ENCODE assay signal across 10 mouse cellular contexts in the genomic region with DNA sequence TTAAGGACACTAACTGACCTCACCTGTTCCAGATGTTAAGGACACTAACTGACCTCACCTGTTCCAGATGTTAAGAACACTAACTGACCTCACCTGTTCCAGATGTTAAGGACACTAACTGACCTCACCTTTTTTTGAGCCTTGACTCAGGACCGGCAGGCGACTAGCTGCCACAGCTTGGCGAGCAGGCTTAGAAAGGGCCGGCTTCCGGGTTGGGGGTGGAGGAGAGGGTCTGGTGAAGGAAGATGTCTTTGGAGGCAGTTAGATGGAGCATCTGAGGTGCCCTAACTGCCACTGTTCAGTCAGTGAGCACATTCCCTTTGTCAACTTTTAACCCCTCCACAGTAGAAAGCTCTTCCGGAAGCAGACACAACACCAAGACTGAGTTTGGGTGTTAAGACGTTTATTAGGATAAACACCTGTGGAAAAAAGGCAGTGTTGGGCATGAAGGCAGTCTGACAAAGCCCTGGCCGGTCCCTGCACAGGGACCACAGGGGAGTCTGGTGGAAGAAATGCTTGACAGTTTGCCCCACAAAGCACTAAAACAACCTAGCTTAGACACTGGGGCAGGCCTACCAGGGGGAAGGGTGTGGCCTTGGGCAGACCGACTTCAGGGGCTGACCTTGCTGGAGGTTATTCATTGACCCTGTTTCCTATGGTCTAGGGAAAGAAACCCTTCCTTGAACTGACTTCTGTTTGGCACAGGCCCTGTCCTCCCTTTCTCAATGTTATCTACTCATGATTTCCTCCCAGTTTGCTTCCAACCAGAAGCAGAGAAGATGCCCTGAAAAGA. TPM values are rescaled to one million over a fixed set of nuclear protein-coding genes. Genes with fewer than 3 reads are reported as not detected.
DNase-seq lines count a peak whose midpoint lies in the region; ATAC-seq and TF ChIP-seq lines count a peak whose summit lies in the region.
"Had no signal": no experiment of that assay in that cellular context is flagged by ENCODE, and none has a peak within 500 bp of the region (broad histone marks: within the 10 kb centered on the region; RNA-seq: fewer than 3 reads in every experiment).

No protein-coding gene starts in this region.

- TF ChIP-seq CTCF in intestine, postnatal 0 days (IDR thresholded peaks at IDR 0.05; ENCODE audit: low read depth) = no peak

- no peak overlapping the region for H3K9ac ChIP-seq in intestine, embryonic 14.5 days (ENCODE audit: low read length)
- H3K9ac ChIP-seq in intestine, postnatal 0 days (ENCODE audit: low read depth, low read length) = no peak overlapping the region
- H3K9ac ChIP-seq in forebrain, embryonic 16.5 days (replicated peaks; ENCODE audit: low read depth, low read length) = no peak overlapping the region
- H3K9ac ChIP-seq in midbrain, embryonic 15.5 days = no peak overlapping the region

- 41% methylated on average over 9 of the region's 9 CpGs for WGBS in intestine, embryonic 14.5 days
- WGBS in intestine, postnatal 0 days = 58% methylated on average over 9 of the region's 9 CpGs
- 50% methylated on average over 9 of the region's 9 CpGs for WGBS in embryonic facial prominence, embryonic 10.5 days
- WGBS in forebrain, embryonic 16.5 days = 45% methylated on average over 9 of the region's 9 CpGs
- WGBS in midbrain, embryonic 15.5 days = 47% methylated on average over 9 of the region's 9 CpGs

- ATAC-seq in intestine, embryonic 14.5 days (replicated peaks; ENCODE audit: low FRiP score, low TSS enrichment, low read depth) = no peak
- ATAC-seq in intestine, postnatal 0 days = no peak
- no peak for ATAC-seq in forebrain, embryonic 16.5 days
- no peak for ATAC-seq in midbrain, embryonic 15.5 days (replicated peaks)

- peaks cover 17% of the 10 kb centered on the region; the same call in 1 of the 2 replicates for H3K36me3 ChIP-seq in intestine, embryonic 14.5 days (ENCODE audit: control insufficient read depth, insufficient read depth, low read length)
- H3K36me3 ChIP-seq in intestine, postnatal 0 days (ENCODE audit: control insufficient read depth, insufficient read depth) = no peaks in the 10 kb centered on the region
- peaks cover 19% of the 10 kb centered on the region for H3K36me3 ChIP-seq in embryonic facial prominence, embryonic 10.5 days (replicated peaks)
- no peaks in the 10 kb centered on the region for H3K36me3 ChIP-seq in forebrain, embryonic 16.5 days (ENCODE audit: control insufficient read depth, insufficient read depth)
- H3K36me3 ChIP-seq in midbrain, embryonic 15.5 days (replicated peaks) = no peaks in the 10 kb centered on the region

- no peaks in the 10 kb centered on the region for H3K9me3 ChIP-seq in intestine, embryonic 14.5 days (ENCODE audit: control insufficient read depth, low read length)
- no peaks in the 10 kb centered on the region for H3K9me3 ChIP-seq in intestine, postnatal 0 days (ENCODE audit: control insufficient read depth)
- no peaks in the 10 kb centered on the region for H3K9me3 ChIP-seq in embryonic facial prominence, embryonic 10.5 days
- no peaks in the 10 kb centered on the region for H3K9me3 ChIP-seq in forebrain, embryonic 16.5 days (ENCODE audit: control insufficient read depth, low read length)
- no peaks in the 10 kb centered on the region for H3K9me3 ChIP-seq in midbrain, embryonic 15.5 days

- H3K27me3 ChIP-seq in intestine, embryonic 14.5 days (replicated peaks; ENCODE audit: control insufficient read depth, insufficient read depth, low read length) = no peaks in the 10 kb centered on the region
- H3K27me3 ChIP-seq in intestine, postnatal 0 days (replicated peaks; ENCODE audit: control insufficient read depth, insufficient read depth, low read length) = no peaks in the 10 kb centered on the region
- H3K27me3 ChIP-seq in embryonic facial prominence, embryonic 10.5 days (replicated peaks; ENCODE audit: low read depth, poor library complexity, severe bottlenecking) = 0 out of 2 replicates have a peak, but pooled peaks cover 5% of the 10 kb centered on the region
- no peaks in the 10 kb centered on the region for H3K27me3 ChIP-seq in forebrain, embryonic 16.5 days (replicated peaks; ENCODE audit: control insufficient read depth, insufficient read depth, low read length)
- no peaks in the 10 kb centered on the region for H3K27me3 ChIP-seq in midbrain, embryonic 15.5 days (replicated peaks)

- DNase-seq in intestine, embryonic 14.5 days (ENCODE audit: low spot score) = no peak
- no peak for DNase-seq in embryonic facial prominence, embryonic 10.5 days (ENCODE audit: low spot score)
- no peak for DNase-seq in cerebellum, adult 8-10 months
- no peak for DNase-seq in left cerebral cortex, postnatal 25 days (ENCODE audit: low spot score in 2 of 2)
- DNase-seq in gastrocnemius, postnatal 36 days = no peak
- DNase-seq: gastrocnemius, postnatal 10 days had no signal

- intact Hi-C loops in left cerebral cortex, postnatal 25 days (cut with DNase I) = no loop called here
- intact Hi-C loops in gastrocnemius, postnatal 36 days (cut with DNase I) = no loop called here

- H3K4me3 ChIP-seq in intestine, embryonic 14.5 days (ENCODE audit: low read depth, low read length) = no peak overlapping the region
- no peak overlapping the region for H3K4me3 ChIP-seq in intestine, postnatal 0 days (ENCODE audit: low read depth, low read length)
- H3K4me3 ChIP-seq in embryonic facial prominence, embryonic 10.5 days = peak overlapping the region; percentile 94
- H3K4me3 ChIP-seq in forebrain, embryonic 16.5 days (replicated peaks; ENCODE audit: low read length) = no peak overlapping the region
- H3K4me3 ChIP-seq in midbrain, embryonic 15.5 days = 0 out of 2 replicates have a peak overlapping the region, but pooled peaks have one; percentile 89

- peak overlapping the region; percentile 18; the same call in 1 of the 2 replicates for H3K4me2 ChIP-seq in intestine, embryonic 14.5 days (ENCODE audit: low read length)
- H3K4me2 ChIP-seq in intestine, postnatal 0 days (replicated peaks; ENCODE audit: low read depth) = no peak overlapping the region
- peak overlapping the region; percentile 83 for H3K4me2 ChIP-seq in forebrain, embryonic 16.5 days (ENCODE audit: low read length)
- H3K4me2 ChIP-seq in midbrain, embryonic 15.5 days = peak overlapping the region; percentile 93

- peaks cover 27% of the 10 kb centered on the region for H3K4me1 ChIP-seq in intestine, embryonic 14.5 days (replicated peaks; ENCODE audit: control insufficient read depth, insufficient read depth, low read length)
- H3K4me1 ChIP-seq in intestine, postnatal 0 days (replicated peaks; ENCODE audit: control insufficient read depth, insufficient read depth, low read length) = no peaks in the 10 kb centered on the region
- peaks cover 39% of the 10 kb centered on the region for H3K4me1 ChIP-seq in embryonic facial prominence, embryonic 10.5 days
- H3K4me1 ChIP-seq in forebrain, embryonic 16.5 days (replicated peaks; ENCODE audit: control insufficient read depth, insufficient read depth, low read length) = peaks cover 24% of the 10 kb centered on the region
- H3K4me1 ChIP-seq in midbrain, embryonic 15.5 days = peaks cover 32% of the 10 kb centered on the region

- H3K27ac ChIP-seq in intestine, embryonic 14.5 days (ENCODE audit: low read depth) = no peak overlapping the region
- no peak overlapping the region for H3K27ac ChIP-seq in intestine, postnatal 0 days (ENCODE audit: low read depth, low read length)
- H3K27ac ChIP-seq in embryonic facial prominence, embryonic 10.5 days (replicated peaks) = no peak overlapping the region
- H3K27ac ChIP-seq in forebrain, embryonic 16.5 days (ENCODE audit: low read length) = no peak overlapping the region
- H3K27ac ChIP-seq in midbrain, embryonic 15.5 days = peak overlapping the region; percentile 20; the same call in 1 of the 2 replicates

RNA-seq across cellular contexts. Expression of a gene that starts 4.4 kb away (rescaled TPM):
- polyA plus RNA-seq in intestine, embryonic 14.5 days (2014; fragmentation: Nextera tagmentation; extraction: Ambion mirVana) = 12.1 and 13.2 TPM in 2 replicates
- polyA plus RNA-seq in intestine, postnatal 0 days (2015; fragmentation: Nextera tagmentation; extraction: Ambion mirVana) = 2.8 and 3.1 TPM in 2 replicates
- 10.6 and 11.5 TPM in 2 replicates for polyA plus RNA-seq in embryonic facial prominence, embryonic 10.5 days (2016; fragmentation: Nextera tagmentation; extraction: Ambion mirVana)
- polyA plus RNA-seq in forebrain, embryonic 16.5 days (2015; fragmentation: Nextera tagmentation; extraction: Ambion mirVana) = 15.8 and 16.8 TPM in 2 replicates
- 15.4 and 17.0 TPM in 2 replicates for polyA plus RNA-seq in midbrain, embryonic 15.5 days (2015; fragmentation: Nextera tagmentation; extraction: Ambion mirVana)
- total RNA-seq in left cerebral cortex, postnatal 25 days (2021) = 10 to 100 TPM; 14.0 to 15.6 TPM
- total RNA-seq in gastrocnemius, postnatal 36 days (2021) = 1 to 10 TPM; 1.4 to 1.5 TPM

RNA-seq across cellular contexts. Expression of a gene that starts 17.0 kb away (rescaled TPM):
- 3.9 and 4.5 TPM in 2 replicates for polyA plus RNA-seq in intestine, embryonic 14.5 days (2014; fragmentation: Nextera tagmentation; extraction: Ambion mirVana)
- 4.1 and 4.7 TPM in 2 replicates for polyA plus RNA-seq in intestine, postnatal 0 days (2015; fragmentation: Nextera tagmentation; extraction: Ambion mirVana)
- 0.87 and 2.5 TPM in 2 replicates for polyA plus RNA-seq in embryonic facial prominence, embryonic 10.5 days (2016; fragmentation: Nextera tagmentation; extraction: Ambion mirVana)
- polyA plus RNA-seq in forebrain, embryonic 16.5 days (2015; fragmentation: Nextera tagmentation; extraction: Ambion mirVana) = 10.5 and 22.6 TPM in 2 replicates
- 49.4 and 51.0 TPM in 2 replicates for polyA plus RNA-seq in midbrain, embryonic 15.5 days (2015; fragmentation: Nextera tagmentation; extraction: Ambion mirVana)
- total RNA-seq in left cerebral cortex, postnatal 25 days (2021) = 10 to 100 TPM; 73.5 to 90.0 TPM
- total RNA-seq in gastrocnemius, postnatal 36 days (2021) = not detected
- total RNA-seq: MEL had no signal

RNA-seq across cellular contexts. Expression of a gene that starts 21.4 kb away (rescaled TPM):
- polyA plus RNA-seq in intestine, embryonic 14.5 days (2014; fragmentation: Nextera tagmentation; extraction: Ambion mirVana) = 38.2 and 39.1 TPM in 2 replicates
- 15.7 and 18.1 TPM in 2 replicates for polyA plus RNA-seq in intestine, postnatal 0 days (2015; fragmentation: Nextera tagmentation; extraction: Ambion mirVana)
- 53.4 and 58.3 TPM in 2 replicates for polyA plus RNA-seq in embryonic facial prominence, embryonic 10.5 days (2016; fragmentation: Nextera tagmentation; extraction: Ambion mirVana)
- 13.3 and 14.1 TPM in 2 replicates for polyA plus RNA-seq in forebrain, embryonic 16.5 days (2015; fragmentation: Nextera tagmentation; extraction: Ambion mirVana)
- polyA plus RNA-seq in midbrain, embryonic 15.5 days (2015; fragmentation: Nextera tagmentation; extraction: Ambion mirVana) = 18.0 and 20.2 TPM in 2 replicates
- 1 to 10 TPM; 9.5 to 9.9 TPM for total RNA-seq in left cerebral cortex, postnatal 25 days (2021)
- total RNA-seq in gastrocnemius, postnatal 36 days (2021) = 1 to 10 TPM in 1 of 2 experiments, under 1 TPM in 1; 0.84 to 2.1 TPM

RNA-seq across cellular contexts. Expression of a gene that starts 22.0 kb away (rescaled TPM):
- 0.51 and 0.86 TPM in 2 replicates for polyA plus RNA-seq in intestine, embryonic 14.5 days (2014; fragmentation: Nextera tagmentation; extraction: Ambion mirVana)
- polyA plus RNA-seq in intestine, postnatal 0 days (2015; fragmentation: Nextera tagmentation; extraction: Ambion mirVana) = 0.34 and 0.37 TPM in 2 replicates
- polyA plus RNA-seq in embryonic facial prominence, embryonic 10.5 days (2016; fragmentation: Nextera tagmentation; extraction: Ambion mirVana) = 0.43 and 0.71 TPM in 2 replicates
- polyA plus RNA-seq in forebrain, embryonic 16.5 days (2015; fragmentation: Nextera tagmentation; extraction: Ambion mirVana) = 1.4 and 1.9 TPM in 2 replicates
- 1.9 and 2.5 TPM in 2 replicates for polyA plus RNA-seq in midbrain, embryonic 15.5 days (2015; fragmentation: Nextera tagmentation; extraction: Ambion mirVana)
- 1 to 10 TPM; 2.1 to 2.2 TPM for total RNA-seq in left cerebral cortex, postnatal 25 days (2021)
- not detected for total RNA-seq in gastrocnemius, postnatal 36 days (2021)
- total RNA-seq: gastrocnemius, postnatal 10 days had no signal

RNA-seq across cellular contexts. Expression of a gene that starts 49.6 kb away (rescaled TPM):
- polyA plus RNA-seq in intestine, embryonic 14.5 days (2014; fragmentation: Nextera tagmentation; extraction: Ambion mirVana) = 1.8 and 2.8 TPM in 2 replicates
- 2.5 and 2.9 TPM in 2 replicates for polyA plus RNA-seq in intestine, postnatal 0 days (2015; fragmentation: Nextera tagmentation; extraction: Ambion mirVana)
- polyA plus RNA-seq in embryonic facial prominence, embryonic 10.5 days (2016; fragmentation: Nextera tagmentation; extraction: Ambion mirVana) = 2.5 and 3.0 TPM in 2 replicates
- polyA plus RNA-seq in forebrain, embryonic 16.5 days (2015; fragmentation: Nextera tagmentation; extraction: Ambion mirVana) = 0.78 and 1.9 TPM in 2 replicates
- polyA plus RNA-seq in midbrain, embryonic 15.5 days (2015; fragmentation: Nextera tagmentation; extraction: Ambion mirVana) = 1.9 and 2.0 TPM in 2 replicates
- under 1 TPM; 0.66 to 0.76 TPM for total RNA-seq in left cerebral cortex, postnatal 25 days (2021)
- 1 to 10 TPM in 1 of 2 experiments, under 1 TPM in 1; 0.62 to 1.5 TPM for total RNA-seq in gastrocnemius, postnatal 36 days (2021)

Comparison
In these comparisons a context has a peak if more than half of its experiments do, and no peak if none do; other contexts are left out.
1. H3K4me3 ChIP-seq: peak in embryonic facial prominence, embryonic 10.5 days (single experiment) and midbrain, embryonic 15.5 days (single experiment); none in intestine, embryonic 14.5 days (single experiment), intestine, postnatal 0 days (single experiment) and forebrain, embryonic 16.5 days (single experiment).